In genomic region chr11:50886231-50886932, GRCm38 (mm10) we compare ENCODE assay signal across 9 mouse cellular contexts. TPM values are rescaled to one million over a fixed set of nuclear protein-coding genes. Genes with fewer than 3 reads are reported as not detected.
DNase-seq lines count a peak whose midpoint lies in the region; ATAC-seq lines count a peak whose summit lies in the region.
"Had no signal": no experiment of that assay in that cellular context is flagged by ENCODE, and none has a peak within 500 bp of the region (broad histone marks: within the 10 kb centered on the region; RNA-seq: fewer than 3 reads in every experiment).

No protein-coding gene starts in this region.

- H3K4me1 ChIP-seq in heart, embryonic 13.5 days: peaks cover 10% of the 10 kb centered on the region
- H3K4me1 ChIP-seq in embryonic facial prominence, embryonic 15.5 days: peaks cover 11% of the 10 kb centered on the region
- H3K4me1 ChIP-seq in kidney, embryonic 15.5 days: peaks cover 8% of the 10 kb centered on the region
- peaks cover 8% of the 10 kb centered on the region for H3K4me1 ChIP-seq in neural tube, embryonic 12.5 days

- ATAC-seq in heart, embryonic 13.5 days (ENCODE audit: extremely low read depth, insufficient number of reproducible peaks, low FRiP score, low TSS enrichment): no peak
- no peak for ATAC-seq in embryonic facial prominence, embryonic 15.5 days (ENCODE audit: insufficient number of reproducible peaks, low FRiP score, low TSS enrichment, low read depth)
- ATAC-seq in kidney, embryonic 15.5 days (replicated peaks; ENCODE audit: low FRiP score): 0 out of 2 replicates have a peak, but pooled peaks have one; percentile 10
- ATAC-seq in neural tube, embryonic 12.5 days (ENCODE audit: low FRiP score, low read depth): no peak

- H3K27ac ChIP-seq in heart, embryonic 13.5 days (replicated peaks): no peak overlapping the region
- no peak overlapping the region for H3K27ac ChIP-seq in embryonic facial prominence, embryonic 15.5 days (replicated peaks)
- H3K27ac ChIP-seq in kidney, embryonic 15.5 days: no peak overlapping the region
- H3K27ac ChIP-seq in neural tube, embryonic 12.5 days: no peak overlapping the region

- H3K4me2 ChIP-seq in heart, embryonic 13.5 days: peak overlapping the region; percentile 76
- peak overlapping the region; percentile 76 for H3K4me2 ChIP-seq in embryonic facial prominence, embryonic 15.5 days (replicated peaks)
- H3K4me2 ChIP-seq in kidney, embryonic 15.5 days: peak overlapping the region; percentile 79
- H3K4me2 ChIP-seq in neural tube, embryonic 12.5 days (replicated peaks): peak overlapping the region; percentile 71

- no peaks in the 10 kb centered on the region for H3K9me3 ChIP-seq in heart, embryonic 13.5 days
- H3K9me3 ChIP-seq in embryonic facial prominence, embryonic 15.5 days (replicated peaks): no peaks in the 10 kb centered on the region
- no peaks in the 10 kb centered on the region for H3K9me3 ChIP-seq in kidney, embryonic 15.5 days (replicated peaks)
- no peaks in the 10 kb centered on the region for H3K9me3 ChIP-seq in neural tube, embryonic 12.5 days

- 51% methylated on average over 8 of the region's 8 CpGs for WGBS in heart, embryonic 13.5 days
- WGBS in embryonic facial prominence, embryonic 15.5 days: 34% methylated on average over 8 of the region's 8 CpGs
- 36% methylated on average over 8 of the region's 8 CpGs for WGBS in kidney, embryonic 15.5 days
- 53% methylated on average over 8 of the region's 8 CpGs for WGBS in neural tube, embryonic 12.5 days

- DNase-seq in heart, postnatal 25 days (ENCODE audit: low spot score): no peak
- peak; percentile 77 for DNase-seq in adrenal gland, postnatal 10 days
- no peak for DNase-seq in frontal cortex, postnatal 25 days (ENCODE audit: low spot score in 2 of 2)
- no peak for DNase-seq in layer of hippocampus, postnatal 14 days (ENCODE audit: low spot score in 2 of 2)

- peaks cover 19% of the 10 kb centered on the region for H3K36me3 ChIP-seq in heart, embryonic 13.5 days
- H3K36me3 ChIP-seq in embryonic facial prominence, embryonic 15.5 days: peaks cover 36% of the 10 kb centered on the region
- H3K36me3 ChIP-seq in kidney, embryonic 15.5 days: peaks cover 30% of the 10 kb centered on the region
- peaks cover 41% of the 10 kb centered on the region for H3K36me3 ChIP-seq in neural tube, embryonic 12.5 days

- H3K4me3 ChIP-seq in heart, embryonic 13.5 days: peak overlapping the region; percentile 57
- H3K4me3 ChIP-seq in embryonic facial prominence, embryonic 15.5 days (replicated peaks): peak overlapping the region; percentile 51
- H3K4me3 ChIP-seq in kidney, embryonic 15.5 days (replicated peaks): peak overlapping the region; percentile 54
- H3K4me3 ChIP-seq in neural tube, embryonic 12.5 days: peak overlapping the region; percentile 46

- peak overlapping the region; percentile 82 for H3K9ac ChIP-seq in heart, embryonic 13.5 days
- H3K9ac ChIP-seq in embryonic facial prominence, embryonic 15.5 days: peak overlapping the region; percentile 43
- H3K9ac ChIP-seq in kidney, embryonic 15.5 days: peak overlapping the region; percentile 51
- peak overlapping the region; percentile 66 for H3K9ac ChIP-seq in neural tube, embryonic 12.5 days

- intact Hi-C loops in heart, postnatal 25 days (cut with DNase I): loop anchor here (5.0 kb wide), 1 partner anchor 46 kb away; the partner anchor contains the start of gene Zfp354b

- no peaks in the 10 kb centered on the region for H3K27me3 ChIP-seq in heart, embryonic 13.5 days (replicated peaks)
- no peaks in the 10 kb centered on the region for H3K27me3 ChIP-seq in embryonic facial prominence, embryonic 15.5 days
- no peaks in the 10 kb centered on the region for H3K27me3 ChIP-seq in kidney, embryonic 15.5 days
- H3K27me3 ChIP-seq in neural tube, embryonic 12.5 days (replicated peaks): no peaks in the 10 kb centered on the region

RNA-seq across cellular contexts. Expression of gene Zfp454, which starts 1.1 kb away (rescaled TPM):
- polyA plus RNA-seq in heart, embryonic 13.5 days (2015; fragmentation: Nextera tagmentation; extraction: Ambion mirVana): 2.7 and 3.7 TPM in 2 replicates
- total RNA-seq in heart, postnatal 25 days (2021): 1 to 10 TPM in 1 of 2 experiments, under 1 TPM in 1; 0.86 to 1.1 TPM
- 1 to 10 TPM; 2.2 to 4.8 TPM for total RNA-seq in adrenal gland, postnatal 10 days (2021)
- 7.0 and 7.6 TPM in 2 replicates for polyA plus RNA-seq in embryonic facial prominence, embryonic 15.5 days (2015; fragmentation: Nextera tagmentation; extraction: Ambion mirVana)
- polyA plus RNA-seq in kidney, embryonic 15.5 days (2015; fragmentation: Nextera tagmentation; extraction: Ambion mirVana): 8.5 and 9.6 TPM in 2 replicates
- 12.3 and 14.7 TPM in 2 replicates for polyA plus RNA-seq in neural tube, embryonic 12.5 days (2016; fragmentation: Nextera tagmentation; extraction: Ambion mirVana)
- total RNA-seq in layer of hippocampus, postnatal 14 days (2021): 1 to 10 TPM; 6.1 to 6.5 TPM

RNA-seq across cellular contexts. Expression of gene Zfp2, which starts 29.6 kb away (rescaled TPM):
- 6.9 and 8.4 TPM in 2 replicates for polyA plus RNA-seq in heart, embryonic 13.5 days (2015; fragmentation: Nextera tagmentation; extraction: Ambion mirVana)
- total RNA-seq in heart, postnatal 25 days (2021): 1 to 10 TPM; 3.3 to 3.7 TPM
- total RNA-seq in adrenal gland, postnatal 10 days (2021): 1 to 10 TPM; 4.9 to 7.0 TPM
- polyA plus RNA-seq in embryonic facial prominence, embryonic 15.5 days (2015; fragmentation: Nextera tagmentation; extraction: Ambion mirVana): 9.3 and 10.3 TPM in 2 replicates
- polyA plus RNA-seq in kidney, embryonic 15.5 days (2015; fragmentation: Nextera tagmentation; extraction: Ambion mirVana): 13.9 and 14.5 TPM in 2 replicates
- polyA plus RNA-seq in neural tube, embryonic 12.5 days (2016; fragmentation: Nextera tagmentation; extraction: Ambion mirVana): 32.6 and 33.0 TPM in 2 replicates
- total RNA-seq in layer of hippocampus, postnatal 14 days (2021): 10 to 100 TPM; 16.4 to 18.0 TPM

RNA-seq across cellular contexts. Expression of gene Grm6, which starts 35.9 kb away (rescaled TPM):
- not detected in 2 replicates for polyA plus RNA-seq in heart, embryonic 13.5 days (2015; fragmentation: Nextera tagmentation; extraction: Ambion mirVana)
- total RNA-seq in heart, postnatal 25 days (2021): not detected
- total RNA-seq in adrenal gland, postnatal 10 days (2021): under 1 TPM; 0.21 to 0.24 TPM
- 0.33 and 0.39 TPM in 2 replicates for polyA plus RNA-seq in embryonic facial prominence, embryonic 15.5 days (2015; fragmentation: Nextera tagmentation; extraction: Ambion mirVana)
- not detected in 2 replicates for polyA plus RNA-seq in kidney, embryonic 15.5 days (2015; fragmentation: Nextera tagmentation; extraction: Ambion mirVana)
- 0.08 TPM in 1 of 2 replicates, not detected in the other for polyA plus RNA-seq in neural tube, embryonic 12.5 days (2016; fragmentation: Nextera tagmentation; extraction: Ambion mirVana)
- total RNA-seq in layer of hippocampus, postnatal 14 days (2021): not detected
- total RNA-seq: heart, postnatal 14 days had no signal

RNA-seq across cellular contexts. Expression of gene Zfp879, which starts 45.0 kb away (rescaled TPM):
- 0.31 and 0.49 TPM in 2 replicates for polyA plus RNA-seq in heart, embryonic 13.5 days (2015; fragmentation: Nextera tagmentation; extraction: Ambion mirVana)
- total RNA-seq in heart, postnatal 25 days (2021): 1 to 10 TPM; 1.1 to 1.3 TPM
- 1 to 10 TPM in 1 of 2 experiments, under 1 TPM in 1; 0.57 to 1.5 TPM for total RNA-seq in adrenal gland, postnatal 10 days (2021)
- 0.81 and 0.95 TPM in 2 replicates for polyA plus RNA-seq in embryonic facial prominence, embryonic 15.5 days (2015; fragmentation: Nextera tagmentation; extraction: Ambion mirVana)
- 0.76 and 0.91 TPM in 2 replicates for polyA plus RNA-seq in kidney, embryonic 15.5 days (2015; fragmentation: Nextera tagmentation; extraction: Ambion mirVana)
- 1.1 and 1.5 TPM in 2 replicates for polyA plus RNA-seq in neural tube, embryonic 12.5 days (2016; fragmentation: Nextera tagmentation; extraction: Ambion mirVana)
- total RNA-seq in layer of hippocampus, postnatal 14 days (2021): 1 to 10 TPM; 3.1 to 4.4 TPM

RNA-seq across cellular contexts. Expression of gene Zfp354b, which starts 45.1 kb away (rescaled TPM):
- polyA plus RNA-seq in heart, embryonic 13.5 days (2015; fragmentation: Nextera tagmentation; extraction: Ambion mirVana): 0.88 and 1.0 TPM in 2 replicates
- 1 to 10 TPM; 1.4 to 2.2 TPM for total RNA-seq in heart, postnatal 25 days (2021)
- 1 to 10 TPM; 1.4 to 2.6 TPM for total RNA-seq in adrenal gland, postnatal 10 days (2021)
- polyA plus RNA-seq in embryonic facial prominence, embryonic 15.5 days (2015; fragmentation: Nextera tagmentation; extraction: Ambion mirVana): 2.5 and 2.7 TPM in 2 replicates
- 1.5 and 1.6 TPM in 2 replicates for polyA plus RNA-seq in kidney, embryonic 15.5 days (2015; fragmentation: Nextera tagmentation; extraction: Ambion mirVana)
- polyA plus RNA-seq in neural tube, embryonic 12.5 days (2016; fragmentation: Nextera tagmentation; extraction: Ambion mirVana): 2.0 and 2.5 TPM in 2 replicates
- 1 to 10 TPM; 4.8 to 6.6 TPM for total RNA-seq in layer of hippocampus, postnatal 14 days (2021)
